Mouse (Mus musculus) liver, adult 2 months (tissue): ENCODE data around the gene Cntrl. TPM values are rescaled to one million over a fixed set of nuclear protein-coding genes. Genes with fewer than 3 reads are reported as not detected.

Source experiments
- DNase-seq: peaks from one replicate; pipeline ENCODE4 v3.0.0-alpha.2; 2011; ENCODE audit warnings: low read depth, low spot score; ENCODE audit errors: extremely low read depth
- H3K27ac ChIP-seq: fragments of 200-500 bp; replicated peaks from 2 replicates; pipeline ENCODE4 v1.5.1; 2012; ENCODE audit warnings: low read depth, mild to moderate bottlenecking, control low read depth, inconsistent platforms, low read length; ENCODE audit not compliant: insufficient read depth
- H3K27me3 ChIP-seq: fragments of 200-500 bp; 2 replicates; pipeline ENCODE4 v1.6.1; 2012; ENCODE audit warnings: mild to moderate bottlenecking, moderate library complexity, low read length, inconsistent platforms; ENCODE audit not compliant: control insufficient read depth, insufficient read depth
- H3K36me3 ChIP-seq: fragments of 200-500 bp; 2 replicates; pipeline ENCODE4 v1.6.1; 2012; ENCODE audit warnings: low read length, inconsistent platforms; ENCODE audit not compliant: control insufficient read depth, insufficient read depth
- H3K4me1 ChIP-seq: fragments of 200-500 bp; 2 replicates; pipeline ENCODE4 v1.6.1; 2011; ENCODE audit warnings: low read length; ENCODE audit not compliant: control insufficient read depth, insufficient read depth
- H3K4me3 ChIP-seq: fragments of 200-500 bp; 2 replicates; pipeline ENCODE4 v1.5.1; 2011; ENCODE audit warnings: low read depth, mild to moderate bottlenecking, control low read depth, low read length, moderate library complexity; ENCODE audit not compliant: insufficient read depth
- H3K79me2 ChIP-seq: fragments of 200-500 bp; 2 replicates; pipeline ENCODE4 v1.6.1; 2012; ENCODE audit warnings: inconsistent platforms, mild to moderate bottlenecking, low read length, moderate library complexity; ENCODE audit not compliant: control insufficient read depth, insufficient read depth
- H3K9ac ChIP-seq: fragments of 200-500 bp; 2 replicates; pipeline ENCODE4 v1.6.1; 2012; ENCODE audit warnings: low read depth, mild to moderate bottlenecking, control low read depth, inconsistent platforms, low read length
- CTCF ChIP-seq: fragments of 200-500 bp; IDR thresholded peaks from 2 replicates; pipeline ENCODE4 v1.5.1; 2011; ENCODE audit warnings: low read depth, low read length, control low read depth
- POLR2A ChIP-seq: fragments of 200-500 bp; IDR thresholded peaks from 2 replicates; pipeline ENCODE4 v1.6.1; 2011; ENCODE audit warnings: low read length, control low read depth; ENCODE audit not compliant: insufficient read depth; ENCODE audit errors: extremely low read depth
- WGBS: fragments of 180-500 bp; shearing (Covaris S2); methylation state at CpG from one replicate; pipeline ENCODE4 v1.1.7; 2018; 5-methylcytosine and 5-hydroxymethylcytosine counted together
- polyA plus RNA-seq: library from polyadenylated mRNA; depleted of rRNA; stranded (reverse); fragments of >200 nt; gene quantifications from 2 replicates; pipeline ENCODE4 v1.2.3, GENCODE M21; 2012
- total RNA-seq: library from RNA; depleted of rRNA; stranded (reverse); fragments of >200 nt; gene quantifications from 2 replicates; pipeline ENCODE4 v1.2.3, GENCODE M21; 2014

Gene Cntrl
- total and polyA plus RNA-seq, 2 experiments: 6.1 to 22.8 TPM

GRCm38 (mm10) chr2:35131491-35131890, 22.2 kb downstream of the Cntrl start:
- H3K27ac ChIP-seq: no peak overlapping the region; the same call in 1 of the 2 replicates
- H3K4me3 ChIP-seq: no peak overlapping the region
- DNase-seq: no peak
- H3K9ac ChIP-seq: no peak overlapping the region
- H3K79me2 ChIP-seq: no peaks in the 10 kb centered on the region
- H3K4me1 ChIP-seq: no peaks in the 10 kb centered on the region
- TF ChIP-seq POLR2A: no peak
- no peak for TF ChIP-seq CTCF
- peaks cover 34% of the 10 kb centered on the region for H3K36me3 ChIP-seq
- no peaks in the 10 kb centered on the region for H3K27me3 ChIP-seq

- TF ChIP-seq CTCF: peak; percentile 34
- TF ChIP-seq POLR2A: 0 out of 2 replicates have a peak, but pooled peaks have one; percentile 39
- no peaks in the 10 kb centered on the region for H3K79me2 ChIP-seq
- H3K4me3 ChIP-seq: peak overlapping the region; percentile 51
- WGBS: under 1% methylated on average over 21 of the region's 21 CpGs
- no peaks in the 10 kb centered on the region for H3K27me3 ChIP-seq
- DNase-seq: peak; percentile 95
- no peaks in the 10 kb centered on the region for H3K4me1 ChIP-seq
- H3K27ac ChIP-seq: peak overlapping the region; percentile 64
- peak overlapping the region; percentile 75 for H3K9ac ChIP-seq
- H3K36me3 ChIP-seq: peaks cover 37% of the 10 kb centered on the region
These were observed 22.8 kb downstream of the Cntrl start for GRCm38 (mm10) chr2:35131991-35132661.

- Histone ChIP-seq H3K27me3 (no peaks in the 10 kb centered on the region), H3K79me2 (no peaks in the 10 kb centered on the region), H3K9ac (no peak overlapping the region; the same call in 1 of the 2 replicates), H3K27ac (no peak overlapping the region), H3K4me1 (no peaks in the 10 kb centered on the region), H3K4me3 (no peak overlapping the region; the same call in 1 of the 2 replicates), H3K36me3 (peaks cover 38% of the 10 kb centered on the region)
- TF ChIP-seq CTCF: no peak
- no peak for TF ChIP-seq POLR2A
- 16% methylated on average over 5 of the region's 5 CpGs for WGBS
- DNase-seq: no peak
These were observed 23.4 kb downstream of the Cntrl start for GRCm38 (mm10) chr2:35132662-35133055.

GRCm38 (mm10) chr2:35133891-35134290, 24.6 kb downstream of the Cntrl start:
- H3K4me3 ChIP-seq: no peak overlapping the region
- no peak for TF ChIP-seq CTCF
- no peak for TF ChIP-seq POLR2A
- no peak overlapping the region for H3K27ac ChIP-seq
- H3K79me2 ChIP-seq: no peaks in the 10 kb centered on the region
- H3K36me3 ChIP-seq: peaks cover 41% of the 10 kb centered on the region
- H3K27me3 ChIP-seq: no peaks in the 10 kb centered on the region
- WGBS: 86% methylated on average over 5 of the region's 5 CpGs
- no peaks in the 10 kb centered on the region for H3K4me1 ChIP-seq
- H3K9ac ChIP-seq: no peak overlapping the region
- DNase-seq: no peak

- Histone ChIP-seq H3K4me1 (no peaks in the 10 kb centered on the region), H3K36me3 (peaks cover 68% of the 10 kb centered on the region), H3K27me3 (no peaks in the 10 kb centered on the region), H3K9ac (no peak overlapping the region), H3K27ac (no peak overlapping the region), H3K4me3 (no peak overlapping the region), H3K79me2 (no peaks in the 10 kb centered on the region)
- no peak for TF ChIP-seq CTCF
- no peak for TF ChIP-seq POLR2A
- no peak for DNase-seq
- 96% methylated on average over 1 of the region's 1 CpGs for WGBS
These were observed 29.3 kb downstream of the Cntrl start for GRCm38 (mm10) chr2:35138576-35138975.

GRCm38 (mm10) chr2:35141673-35142072, 32.4 kb downstream of the Cntrl start:
- Histone ChIP-seq H3K4me3 (no peak overlapping the region), H3K36me3 (peaks cover 75% of the 10 kb centered on the region), H3K79me2 (no peaks in the 10 kb centered on the region), H3K9ac (no peak overlapping the region), H3K27me3 (no peaks in the 10 kb centered on the region), H3K4me1 (no peaks in the 10 kb centered on the region), H3K27ac (no peak overlapping the region)
- DNase-seq: no peak
- WGBS: 95% methylated on average over 3 of the region's 3 CpGs
- TF ChIP-seq POLR2A: no peak
- no peak for TF ChIP-seq CTCF
